Mouse (Mus musculus) WW6 (cell line): ENCODE measurements around the gene Xpo4.

Experiments used
- DNase-seq: peaks from one replicate; pipeline ENCODE4 v3.0.0-alpha.2; 2013; ENCODE audit warnings: low read depth, low spot score

Xpo4 gene

DNA sequence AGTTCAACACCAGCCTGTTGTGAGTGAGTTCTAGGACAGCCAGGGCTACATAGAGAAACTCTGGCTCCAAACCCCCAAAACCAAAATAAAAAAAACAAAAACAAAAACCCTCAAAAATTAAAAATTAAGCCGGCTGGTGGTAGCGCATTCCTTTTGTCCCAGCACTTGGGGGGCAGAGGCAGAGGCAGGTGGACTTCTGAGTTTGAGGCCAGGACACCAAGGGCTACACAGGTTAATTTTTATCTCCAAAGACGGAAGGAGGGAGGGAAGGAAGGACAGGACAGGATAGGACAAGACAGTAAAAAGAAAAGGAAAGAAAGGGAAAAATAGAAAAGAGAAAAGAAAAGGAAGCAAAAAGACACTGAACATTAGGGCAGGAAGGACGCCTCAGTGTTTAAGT lies 17.5 kb upstream of the Xpo4 start:
- DNase-seq, result no peak

GRCm38 (mm10) chr14:57679958-57680535 lies 14.8 kb upstream of the Xpo4 start:
- DNase-seq, result no peak

DNA sequence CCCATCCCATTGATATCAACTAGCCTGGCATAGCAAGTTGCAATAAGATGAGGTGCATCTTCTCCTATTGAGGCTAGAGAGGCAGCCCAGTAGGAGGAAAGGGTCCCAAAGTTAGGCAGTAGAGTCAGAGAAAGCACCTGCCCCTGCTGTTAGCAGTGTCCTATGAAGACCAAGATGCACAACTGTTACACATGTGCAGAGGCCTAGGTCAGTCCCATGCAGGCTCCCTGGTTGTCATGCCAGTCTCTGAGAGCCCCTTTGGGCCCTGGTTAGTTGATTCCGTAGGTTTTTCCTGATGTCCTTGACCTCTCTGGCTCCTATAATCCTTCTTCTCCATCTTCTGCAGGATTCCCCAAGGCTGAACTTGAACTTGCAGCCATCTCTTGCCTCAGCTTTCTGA lies 14.3 kb upstream of the Xpo4 start:
- DNase-seq, result no peak

DNA sequence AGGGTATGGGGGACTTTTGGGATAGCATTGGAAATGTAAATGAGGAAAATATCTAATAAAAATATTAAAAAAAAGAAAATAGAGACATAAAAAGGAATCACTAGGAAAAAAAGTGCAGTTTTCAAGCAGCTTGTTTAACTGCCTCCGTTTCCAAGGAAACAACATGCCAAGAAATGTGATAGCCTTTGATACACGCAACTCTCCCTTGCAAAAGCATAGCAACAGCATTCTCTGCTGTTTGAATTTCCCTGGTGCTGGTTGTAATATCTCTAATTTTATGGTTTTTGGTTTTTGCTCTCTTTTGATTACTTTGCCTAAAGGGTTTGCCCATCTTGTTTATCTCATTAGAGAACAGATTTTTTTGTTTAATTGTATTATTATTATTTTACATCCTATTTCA lies 10.3 kb upstream of the Xpo4 start:
- no peak for DNase-seq

GRCm38 (mm10) chr14:57665628-57665950 lies 359 bp upstream of the Xpo4 start:
- DNase-seq, result no peak

GRCm38 (mm10) chr14:57664311-57664821 lies 864 bp downstream of the Xpo4 start:
- DNase-seq, result peak; percentile 9

GRCm38 (mm10) chr14:57663630-57664029 lies 1.6 kb downstream of the Xpo4 start:
- DNase-seq, result no peak

- peak; percentile 11 for DNase-seq
Measured at GRCm38 (mm10) chr14:57658301-57658700, 6.9 kb downstream of the Xpo4 start.

DNA sequence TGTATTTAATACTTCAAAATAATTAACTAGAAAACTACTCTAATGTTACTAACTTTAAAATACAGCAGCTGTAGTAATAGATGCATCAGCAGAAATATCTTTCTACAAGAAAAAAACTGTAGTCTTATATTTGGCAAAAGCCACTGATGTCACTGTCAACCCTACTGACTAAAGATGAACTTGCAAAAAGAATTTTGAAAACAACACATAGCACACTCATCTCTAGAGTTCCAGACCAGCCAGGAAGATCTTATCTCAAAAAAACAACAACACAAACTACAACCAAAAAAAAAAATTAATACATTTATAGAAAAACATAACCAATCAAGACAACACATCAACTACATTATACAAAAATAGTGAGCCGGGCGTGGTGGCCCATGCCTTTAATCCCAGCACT lies 7.7 kb downstream of the Xpo4 start:
- DNase-seq, result no peak

DNA sequence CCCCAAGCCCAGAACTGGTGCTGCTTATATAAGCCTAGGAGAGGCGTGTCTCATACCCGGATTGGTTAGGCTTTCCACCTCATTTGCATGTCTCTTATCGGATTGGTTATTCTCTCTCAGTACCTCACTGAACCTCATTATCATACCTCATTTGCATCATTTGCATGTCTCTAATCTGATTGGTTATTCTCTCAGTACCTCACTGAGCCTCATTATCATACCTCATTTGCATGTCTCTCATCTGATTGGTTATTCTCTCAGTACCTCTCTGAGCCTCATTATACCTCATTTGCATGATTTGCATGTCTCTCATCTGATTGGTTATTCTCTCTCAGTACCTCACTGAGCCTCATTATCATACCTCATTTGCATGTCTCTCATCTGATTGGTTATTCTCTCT lies 8.7 kb downstream of the Xpo4 start:
- peak; percentile 14 for DNase-seq

DNA sequence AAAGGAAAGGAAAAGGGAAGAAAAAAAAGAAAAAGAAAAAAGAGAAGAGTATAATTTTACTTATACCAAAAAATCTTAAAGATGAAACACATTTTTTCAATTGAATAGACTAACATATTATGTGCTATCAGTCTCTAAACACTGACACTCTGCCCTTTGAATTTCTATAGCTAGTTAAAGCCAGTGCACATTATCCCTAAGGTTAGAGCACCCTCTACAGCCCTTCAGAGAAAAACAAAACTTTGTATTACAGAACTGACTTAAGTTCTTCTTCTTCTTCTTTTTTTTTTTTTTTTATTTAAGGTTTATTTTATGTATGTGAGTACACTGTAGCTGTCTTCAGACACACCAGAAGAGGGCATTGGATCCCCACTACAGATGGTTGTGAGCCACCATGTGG lies 15.7 kb downstream of the Xpo4 start:
- DNase-seq, result no peak

DNA sequence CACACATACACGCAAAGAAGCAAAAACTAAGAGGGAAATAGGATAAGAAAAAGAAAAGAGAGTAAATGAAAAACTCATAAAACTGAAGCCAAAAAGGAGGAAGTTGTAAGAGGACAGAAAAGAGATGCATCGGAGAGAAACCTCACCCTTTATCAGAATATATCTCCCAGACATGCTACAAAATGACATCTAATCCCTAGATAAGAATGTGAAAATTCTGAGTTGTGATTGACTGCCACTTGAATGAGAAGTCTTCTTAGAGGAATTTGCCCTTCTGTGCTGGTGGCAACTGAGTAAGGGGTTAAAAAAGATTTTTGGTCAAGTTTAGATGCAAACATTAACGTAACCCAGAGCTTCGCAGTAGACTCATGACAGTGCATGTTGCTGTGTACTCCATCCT lies 19.1 kb downstream of the Xpo4 start:
- DNase-seq, result no peak

- DNase-seq, result no peak
Measured at GRCm38 (mm10) chr14:57639153-57639552, 26.1 kb downstream of the Xpo4 start.

- DNase-seq, result no peak
Measured at GRCm38 (mm10) chr14:57634141-57634540, 31.1 kb downstream of the Xpo4 start.

GRCm38 (mm10) chr14:57629595-57629994 lies 35.6 kb downstream of the Xpo4 start:
- DNase-seq, result no peak

DNA sequence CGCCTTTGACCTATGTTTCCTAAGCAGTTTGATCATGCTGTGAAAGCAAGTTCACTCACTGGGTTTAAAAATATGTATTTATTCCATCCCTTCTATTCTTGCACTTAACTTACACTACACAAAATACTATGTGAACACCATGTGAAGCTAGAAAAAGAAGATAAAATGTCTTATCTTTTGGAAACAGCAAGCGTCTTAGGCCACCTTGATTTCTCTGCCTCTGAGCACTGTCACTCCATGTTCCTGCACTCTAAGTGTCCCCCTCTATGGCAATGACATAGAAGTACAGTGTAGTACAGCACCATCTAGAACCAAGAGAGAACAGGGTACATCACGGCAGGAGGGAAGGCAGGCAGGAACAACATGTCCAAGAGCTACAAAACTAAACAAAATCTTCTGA lies 42.3 kb downstream of the Xpo4 start:
- DNase-seq, result no peak

- no peak for DNase-seq
Measured at GRCm38 (mm10) chr14:57621699-57622098, 43.5 kb downstream of the Xpo4 start.

DNA sequence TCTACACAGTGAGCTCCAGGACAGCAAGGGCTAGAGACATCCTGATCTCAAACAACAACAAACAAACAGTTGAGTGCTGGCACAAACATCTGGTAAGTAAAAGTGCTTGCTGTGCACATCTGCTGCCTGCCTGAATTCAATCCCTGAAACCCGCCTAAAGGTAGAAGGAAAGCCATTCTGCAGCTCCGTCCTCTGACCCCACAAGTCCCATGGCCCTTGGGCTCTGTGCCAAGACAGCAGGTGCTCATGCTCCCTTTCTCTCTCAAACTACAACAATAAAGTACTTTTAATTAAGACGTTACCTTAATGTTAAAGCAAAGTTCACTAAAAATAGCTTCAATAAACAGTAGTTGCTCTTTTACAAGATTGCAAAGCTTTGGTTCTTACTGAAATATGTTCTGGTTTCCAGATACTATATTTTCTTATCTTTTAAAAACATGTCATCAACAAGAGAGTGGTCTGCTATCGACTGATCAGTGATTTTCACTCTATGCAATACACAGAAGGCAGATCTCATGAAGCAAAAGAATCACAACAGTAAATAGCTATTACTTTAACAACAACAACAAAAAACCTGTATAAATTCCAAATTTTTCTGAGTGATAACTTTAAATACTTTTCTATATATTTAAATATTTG lies 44.5 kb downstream of the Xpo4 start:
- no peak for DNase-seq

- peak; percentile 52 for DNase-seq
Measured at GRCm38 (mm10) chr14:57619487-57619886, 45.7 kb downstream of the Xpo4 start.

GRCm38 (mm10) chr14:57617675-57618074 lies 47.6 kb downstream of the Xpo4 start:
- no peak for DNase-seq

GRCm38 (mm10) chr14:57616339-57616965 lies 48.8 kb downstream of the Xpo4 start:
- DNase-seq, result no peak

- DNase-seq, result no peak
Measured at GRCm38 (mm10) chr14:57615828-57616227, 49.4 kb downstream of the Xpo4 start.

DNA sequence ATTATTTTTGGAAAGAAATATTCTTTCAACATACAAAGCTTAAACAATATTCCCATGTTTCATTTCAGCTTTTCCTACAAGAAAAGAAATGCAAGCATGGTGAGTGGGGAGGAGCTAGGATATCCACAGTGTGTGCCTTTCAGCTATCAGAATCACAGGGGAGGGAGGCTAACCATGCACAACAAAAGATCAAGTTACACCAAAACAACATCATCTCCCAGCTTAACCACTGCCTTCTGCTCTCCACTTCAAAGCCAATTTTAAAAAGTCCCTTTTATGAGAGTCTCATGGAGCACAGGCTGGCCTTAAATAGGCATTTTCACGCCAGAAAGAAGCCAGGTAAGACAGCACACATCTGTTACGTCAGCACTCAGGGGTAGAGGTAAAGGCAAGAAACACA lies 54.2 kb downstream of the Xpo4 start:
- DNase-seq, result no peak
